Comparison of ENCODE assay signal across 8 mouse cellular contexts in genomic region chr9:123481136-123481535, GRCm38 (mm10). TPM values are rescaled to one million over a fixed set of nuclear protein-coding genes. Genes with fewer than 3 reads are reported as not detected.
DNase-seq lines count a peak whose midpoint lies in the region; ATAC-seq and TF ChIP-seq lines count a peak whose summit lies in the region.

No protein-coding gene starts in this region.

- peaks cover 15 to 53% of the 10 kb centered on the region in 2 experiments for H3K4me1 ChIP-seq in CH12.LX (ENCODE audit: control insufficient read depth in 1 of 2, insufficient read depth in 2 of 2)
- 0 out of 2 replicates have a peak, but pooled peaks cover 3% of the 10 kb centered on the region for H3K4me1 ChIP-seq in forebrain, postnatal 0 days (ENCODE audit: insufficient read depth)
- peaks cover 87% of the 10 kb centered on the region for H3K4me1 ChIP-seq in liver, embryonic 15.5 days (replicated peaks)

- H3K9me3 ChIP-seq in CH12.LX (replicated peaks; ENCODE audit: low read length): no peaks in the 10 kb centered on the region
- no peaks in the 10 kb centered on the region for H3K9me3 ChIP-seq in forebrain, postnatal 0 days (ENCODE audit: low read length)
- no peaks in the 10 kb centered on the region for H3K9me3 ChIP-seq in liver, embryonic 15.5 days (replicated peaks)

- TF ChIP-seq EP300 in CH12.LX (IDR thresholded peaks at IDR 0.05; ENCODE audit: low read length): no peak

- in situ Hi-C loops in CH12.LX (cut with MboI; ENCODE audit: low pct_ligation_motif_present, low pct_unique_long_range_greater_than_20kb, low sequenced_read_pairs): no loop called here

- peaks cover 68% of the 10 kb centered on the region for H3K79me2 ChIP-seq in CH12.LX (replicated peaks; ENCODE audit: control insufficient read depth, extremely low read depth, insufficient read depth, poor library complexity, severe bottlenecking)

- H3K4me3 ChIP-seq in gastrocnemius, adult 2 months: peak overlapping the region; percentile 92
- H3K4me3 ChIP-seq in CH12.LX (replicated peaks in 1 of 3; ENCODE audit: low read depth in 2 of 3, low read length in 2 of 3, poor library complexity in 1 of 3): peak overlapping the region; percentile 29 to 74 (median 58)
- H3K4me3 ChIP-seq in forebrain, postnatal 0 days (ENCODE audit: low read depth, low read length): no peak overlapping the region
- H3K4me3 ChIP-seq in liver, embryonic 15.5 days (replicated peaks): peak overlapping the region; percentile 84
- no peak overlapping the region for H3K4me3 ChIP-seq in left cerebral cortex, adult 2 months

- no peaks in the 10 kb centered on the region for H3K27me3 ChIP-seq in CH12.LX (replicated peaks)
- H3K27me3 ChIP-seq in forebrain, postnatal 0 days (ENCODE audit: insufficient read depth, low read length): no peaks in the 10 kb centered on the region
- H3K27me3 ChIP-seq in liver, embryonic 15.5 days: no peaks in the 10 kb centered on the region

- WGBS in forebrain, postnatal 0 days: 64% methylated on average over 7 of the region's 7 CpGs
- 29% methylated on average over 7 of the region's 7 CpGs for WGBS in liver, embryonic 15.5 days (ENCODE audit: insufficient replicate concordance)

- peak overlapping the region; percentile 96 for H3K27ac ChIP-seq in gastrocnemius, adult 2 months
- H3K27ac ChIP-seq in CH12.LX (ENCODE audit: insufficient read depth, low read depth): peak overlapping the region; percentile 39; the same call in 1 of the 2 replicates
- H3K27ac ChIP-seq in forebrain, postnatal 0 days (ENCODE audit: low read depth, low read length): no peak overlapping the region
- peak overlapping the region; percentile 88 for H3K27ac ChIP-seq in liver, embryonic 15.5 days (replicated peaks)
- H3K27ac ChIP-seq in left cerebral cortex, adult 2 months: no peak overlapping the region

- no peak for ATAC-seq in forebrain, postnatal 0 days
- ATAC-seq in liver, embryonic 15.5 days (ENCODE audit: insufficient read depth): peak; percentile 85

- TF ChIP-seq POLR2A in CH12.LX (IDR thresholded peaks at IDR 0.05; ENCODE audit: low read depth, low read length): no peak

- H3K36me3 ChIP-seq in CH12.LX (replicated peaks in 1 of 2; ENCODE audit: control insufficient read depth in 1 of 2, insufficient read depth in 1 of 2, low read length in 1 of 2): peaks cover 20 to 57% of the 10 kb centered on the region in 2 experiments
- H3K36me3 ChIP-seq in forebrain, postnatal 0 days (ENCODE audit: insufficient read depth): no peaks in the 10 kb centered on the region
- peaks cover 54% of the 10 kb centered on the region for H3K36me3 ChIP-seq in liver, embryonic 15.5 days (replicated peaks)

- no peak for DNase-seq in gastrocnemius, adult 2 months
- DNase-seq in gastrocnemius, postnatal 10 days: no peak
- no peak for DNase-seq in CH12.LX (ENCODE audit: extremely low read depth)
- no peak for DNase-seq in forebrain, postnatal 0 days
- DNase-seq in left cerebral cortex, adult 2 months (ENCODE audit: extremely low spot score in 1 of 2, low spot score in 2 of 2): no peak
- no peak for DNase-seq in gastrocnemius, adult 18-20 months (ENCODE audit: low spot score)
- no peak for DNase-seq in cerebellum, adult 18-20 months

- H3K9ac ChIP-seq in CH12.LX (ENCODE audit: insufficient read depth, low read depth): peak overlapping the region; percentile 19; the same call in 1 of the 2 replicates
- H3K9ac ChIP-seq in forebrain, postnatal 0 days: no peak overlapping the region
- peak overlapping the region; percentile 81 for H3K9ac ChIP-seq in liver, embryonic 15.5 days

- TF ChIP-seq RAD21 in CH12.LX (IDR thresholded peaks at IDR 0.05; ENCODE audit: low read depth, low read length): no peak

- H3K4me2 ChIP-seq in CH12.LX (ENCODE audit: insufficient read depth, low read depth, poor library complexity, severe bottlenecking): peak overlapping the region; percentile 81
- H3K4me2 ChIP-seq in forebrain, postnatal 0 days (ENCODE audit: low read depth): peak overlapping the region; percentile 24; the same call in 1 of the 2 replicates
- H3K4me2 ChIP-seq in liver, embryonic 15.5 days: peak overlapping the region; percentile 94

- dilution Hi-C loops in CH12.LX (cut with MboI; ENCODE audit: extremely low pct_ligation_motif_present, extremely low pct_unique_long_range_greater_than_20kb, low sequenced_read_pairs): no loop called here

- TF ChIP-seq CTCF in gastrocnemius, adult 2 months (IDR thresholded peaks at IDR 0.05): no peak
- TF ChIP-seq CTCF in CH12.LX (conservative IDR thresholded peaks at IDR 0.05 in 1 of 2, IDR thresholded peaks at IDR 0.05 in 1 of 2; ENCODE audit: low read depth in 2 of 2, low read length in 2 of 2): no peak
- no peak for TF ChIP-seq CTCF in forebrain, postnatal 0 days (IDR thresholded peaks at IDR 0.05; ENCODE audit: low read depth)
- TF ChIP-seq CTCF in left cerebral cortex, adult 2 months (IDR thresholded peaks at IDR 0.05): no peak

- intact Hi-C loops in gastrocnemius, adult 2 months (cut with DNase I): no loop called here
- intact Hi-C loops in left cerebral cortex, adult 2 months (cut with DNase I): no loop called here

TF ChIP-seq in CH12.LX, 34 proteins besides CTCF, POLR2A, EP300 and RAD21:
- no peak for TF ChIP-seq JUND (conservative IDR thresholded peaks at IDR 0.05; ENCODE audit: low read depth, low read length)
- no peak for TF ChIP-seq ZC3H11A (IDR thresholded peaks at IDR 0.05; ENCODE audit: low read depth, low read length)
- TF ChIP-seq CHD1 (IDR thresholded peaks at IDR 0.05; ENCODE audit: low read depth, low read length): no peak
- no peak for TF ChIP-seq HCFC1 (IDR thresholded peaks at IDR 0.05; ENCODE audit: low read depth, low read length)
- TF ChIP-seq ELF1 (IDR thresholded peaks at IDR 0.05; ENCODE audit: low read depth, low read length): no peak
- TF ChIP-seq POLR2AphosphoS2 (IDR thresholded peaks at IDR 0.05; ENCODE audit: low read depth, low read length): no peak
- TF ChIP-seq ZMIZ1 (IDR thresholded peaks at IDR 0.05; ENCODE audit: low read depth, low read length): no peak
- no peak for TF ChIP-seq MAX (IDR thresholded peaks at IDR 0.05; ENCODE audit: low read length)
- no peak for TF ChIP-seq NRF1 (IDR thresholded peaks at IDR 0.05; ENCODE audit: low read depth, low read length)

RNA-seq across cellular contexts. Expression of gene Limd1, which starts 2.6 kb away (rescaled TPM):
- total RNA-seq in gastrocnemius, adult 2 months (2021): 10 to 100 TPM; 31.5 to 41.1 TPM
- 10 to 100 TPM; 34.7 to 35.3 TPM for total RNA-seq in gastrocnemius, postnatal 10 days (2021)
- total RNA-seq in CH12.LX (2012; rRNA removed) (64.5 and 68.6 TPM in 2 replicates), CH12.LX (2014; rRNA removed) (52.6 and 52.7 TPM in 2 replicates)
- polyA plus RNA-seq in CH12.LX (2012; ENCODE audit: insufficient read length, low read depth): 54.6 and 60.5 TPM in 2 replicates
- total RNA-seq in forebrain, postnatal 0 days (2014; rRNA removed): 16.3 and 23.8 TPM in 2 replicates
- polyA plus RNA-seq in forebrain, postnatal 0 days (2015; fragmentation: Nextera tagmentation; extraction: Ambion mirVana): 8.8 and 9.1 TPM in 2 replicates
- 22.8 and 23.2 TPM in 2 replicates for polyA plus RNA-seq in liver, embryonic 15.5 days (2015; fragmentation: Nextera tagmentation; extraction: Ambion mirVana)
- total RNA-seq in left cerebral cortex, adult 2 months (2021): 1 to 10 TPM; 6.2 to 7.8 TPM
- total RNA-seq in gastrocnemius, adult 18-20 months (2021): 10 to 100 TPM; 31.3 to 37.1 TPM

RNA-seq across cellular contexts. Expression of gene Sacm1l, which starts 48.4 kb away (rescaled TPM):
- total RNA-seq in gastrocnemius, adult 2 months (2021): 10 to 100 TPM; 19.8 to 22.9 TPM
- 10 to 100 TPM; 21.7 to 24.0 TPM for total RNA-seq in gastrocnemius, postnatal 10 days (2021)
- total RNA-seq in CH12.LX (2012; rRNA removed) (29.5 and 31.1 TPM in 2 replicates), CH12.LX (2014; rRNA removed) (67.6 and 77.0 TPM in 2 replicates)
- 37.4 and 38.2 TPM in 2 replicates for polyA plus RNA-seq in CH12.LX (2012; ENCODE audit: insufficient read length, low read depth)
- total RNA-seq in forebrain, postnatal 0 days (2014; rRNA removed): 38.9 and 45.1 TPM in 2 replicates
- 25.1 and 33.1 TPM in 2 replicates for polyA plus RNA-seq in forebrain, postnatal 0 days (2015; fragmentation: Nextera tagmentation; extraction: Ambion mirVana)
- polyA plus RNA-seq in liver, embryonic 15.5 days (2015; fragmentation: Nextera tagmentation; extraction: Ambion mirVana): 25.7 and 26.5 TPM in 2 replicates
- 10 to 100 TPM; 62.2 to 62.3 TPM for total RNA-seq in left cerebral cortex, adult 2 months (2021)
- total RNA-seq in gastrocnemius, adult 18-20 months (2021): 10 to 100 TPM; 18.2 to 22.7 TPM

Comparison
In these comparisons a context has a peak if more than half of its experiments do, and no peak if none do; other contexts are left out.
1. H3K27ac ChIP-seq: peak in gastrocnemius, adult 2 months (single experiment), CH12.LX (single experiment) and liver, embryonic 15.5 days (single experiment); none in forebrain, postnatal 0 days (single experiment) and left cerebral cortex, adult 2 months (single experiment).
2. H3K4me3 ChIP-seq: peak in gastrocnemius, adult 2 months (single experiment), CH12.LX (3 of 3) and liver, embryonic 15.5 days (single experiment); none in forebrain, postnatal 0 days (single experiment) and left cerebral cortex, adult 2 months (single experiment).
3. H3K4me2 ChIP-seq: peak in every context shown above with its lines; median percentile 94 in liver, embryonic 15.5 days; 81 in CH12.LX; 24 in forebrain, postnatal 0 days.